Mouse (Mus musculus) midbrain, embryonic 16.5 days (tissue): ENCODE results near the gene Car5a. TPM values are rescaled to one million over a fixed set of nuclear protein-coding genes. Genes with fewer than 3 reads are reported as not detected.

Source experiments
- ATAC-seq: fragments of 200-750 bp; cut with Nextera tagmentation; 2 replicates; pipeline ENCODE4 v1.8.0; 2017; ENCODE audit warnings: moderate TSS enrichment
- H3K27ac ChIP-seq: fragments of 300-500 bp; sonication (generic); 2 replicates; pipeline ENCODE4 v1.5.1; 2014; ENCODE audit warnings: mild to moderate bottlenecking, low read length, mixed read lengths
- H3K27me3 ChIP-seq: fragments of 300-500 bp; sonication (generic); 2 replicates; pipeline ENCODE4 v1.6.1; 2014; ENCODE audit warnings: low read depth, low read length, mixed read lengths; ENCODE audit not compliant: control insufficient read depth, insufficient read depth
- H3K36me3 ChIP-seq: fragments of 300-500 bp; sonication (generic); 2 replicates; pipeline ENCODE4 v1.6.1; 2014; ENCODE audit warnings: mild to moderate bottlenecking, low read length, moderate library complexity, mixed read lengths; ENCODE audit not compliant: control insufficient read depth, insufficient read depth
- H3K4me1 ChIP-seq: fragments of 300-500 bp; sonication (generic); 2 replicates; pipeline ENCODE4 v1.6.1; 2014; ENCODE audit warnings: mild to moderate bottlenecking, low read length, mixed read lengths; ENCODE audit not compliant: control insufficient read depth, insufficient read depth
- H3K4me2 ChIP-seq: fragments of 300-500 bp; sonication (generic); 2 replicates; pipeline ENCODE4 v1.6.1; 2014; ENCODE audit warnings: mild to moderate bottlenecking, low read length, mixed read lengths
- H3K4me3 ChIP-seq: fragments of 300-500 bp; sonication (generic); 2 replicates; pipeline ENCODE4 v1.5.1; 2014; ENCODE audit warnings: low read depth, mild to moderate bottlenecking, low read length, moderate library complexity, mixed read lengths
- H3K9ac ChIP-seq: fragments of 300-500 bp; sonication (generic); 2 replicates; pipeline ENCODE4 v1.6.1; 2014; ENCODE audit warnings: low read depth, low read length, mixed read lengths
- H3K9me3 ChIP-seq: fragments of 300-500 bp; sonication (generic); replicated peaks from 2 replicates; pipeline ENCODE4 v1.6.1; 2014; ENCODE audit warnings: mild to moderate bottlenecking, low read length, mixed read lengths; ENCODE audit not compliant: control insufficient read depth, poor library complexity, severe bottlenecking
- WGBS: fragments of 180-500 bp; shearing (Covaris S2); extraction: QIAGEN DNeasy Blood & Tissue Kit; methylation state at CpG from one replicate; pipeline ENCODE4 v1.1.7; 2014; 5-methylcytosine and 5-hydroxymethylcytosine counted together
- polyA plus RNA-seq: library from polyadenylated mRNA; unstranded; fragments of >200 nt; fragmentation: Nextera tagmentation; extraction: Ambion mirVana; gene quantifications from 2 replicates; pipeline ENCODE4 v1.2.1, GENCODE M21; 2015

The Car5a gene
- polyA plus RNA-seq, 1 experiment from 2014 or later: 0.55 TPM

- no peak overlapping the region for H3K27ac ChIP-seq
- no peak overlapping the region for H3K9ac ChIP-seq
- H3K4me2 ChIP-seq: no peak overlapping the region
- no peak overlapping the region for H3K4me3 ChIP-seq
- 78% methylated on average over 7 of the region's 7 CpGs for WGBS
- no peaks in the 10 kb centered on the region for H3K27me3 ChIP-seq
- H3K36me3 ChIP-seq: no peaks in the 10 kb centered on the region
- H3K4me1 ChIP-seq: peaks cover 17% of the 10 kb centered on the region
- no peaks in the 10 kb centered on the region for H3K9me3 ChIP-seq
- ATAC-seq: no peak
Observed at GRCm38 (mm10) chr8:121946351-121946750, 1.6 kb upstream of the Car5a start.

GRCm38 (mm10) chr8:121943716-121944115 is 988 bp downstream of the Car5a start:
- Histone ChIP-seq H3K9me3 (no peaks in the 10 kb centered on the region), H3K27me3 (no peaks in the 10 kb centered on the region), H3K9ac (no peak overlapping the region), H3K36me3 (no peaks in the 10 kb centered on the region), H3K27ac (no peak overlapping the region), H3K4me1 (peaks cover 12% of the 10 kb centered on the region), H3K4me2 (no peak overlapping the region), H3K4me3 (no peak overlapping the region)
- WGBS: 85% methylated on average over 8 of the region's 8 CpGs
- no peak for ATAC-seq

- H3K27me3 ChIP-seq: no peaks in the 10 kb centered on the region
- H3K27ac ChIP-seq: no peak overlapping the region
- no peak overlapping the region for H3K4me2 ChIP-seq
- H3K36me3 ChIP-seq: no peaks in the 10 kb centered on the region
- H3K9me3 ChIP-seq: no peaks in the 10 kb centered on the region
- H3K4me3 ChIP-seq: no peak overlapping the region
- H3K9ac ChIP-seq: no peak overlapping the region
- no peak for ATAC-seq
- 45% methylated on average over 2 of the region's 2 CpGs for WGBS
- peaks cover 7% of the 10 kb centered on the region for H3K4me1 ChIP-seq
Observed at GRCm38 (mm10) chr8:121943057-121943540, 1.6 kb downstream of the Car5a start.

GRCm38 (mm10) chr8:121938732-121939131 is 6.0 kb downstream of the Car5a start:
- Histone ChIP-seq H3K4me2 (no peak overlapping the region), H3K9me3 (no peaks in the 10 kb centered on the region), H3K27ac (no peak overlapping the region), H3K36me3 (no peaks in the 10 kb centered on the region), H3K4me1 (peaks cover 10% of the 10 kb centered on the region), H3K9ac (no peak overlapping the region), H3K27me3 (no peaks in the 10 kb centered on the region), H3K4me3 (no peak overlapping the region)
- WGBS: 87% methylated on average over 7 of the region's 7 CpGs
- ATAC-seq: no peak

GRCm38 (mm10) chr8:121936391-121936790 is 8.3 kb downstream of the Car5a start:
- Histone ChIP-seq H3K36me3 (no peaks in the 10 kb centered on the region), H3K27ac (no peak overlapping the region), H3K27me3 (no peaks in the 10 kb centered on the region), H3K4me3 (no peak overlapping the region), H3K4me2 (no peak overlapping the region), H3K9me3 (no peaks in the 10 kb centered on the region), H3K4me1 (peaks cover 10% of the 10 kb centered on the region), H3K9ac (no peak overlapping the region)
- 85% methylated on average over 14 of the region's 14 CpGs for WGBS
- ATAC-seq: no peak

GRCm38 (mm10) chr8:121935341-121936294 is 9.1 kb downstream of the Car5a start:
- H3K4me2 ChIP-seq: peak overlapping the region; percentile 5; the same call in 1 of the 2 replicates
- peak; percentile 88 for ATAC-seq
- H3K9me3 ChIP-seq: no peaks in the 10 kb centered on the region
- 35% methylated on average over 12 of the region's 12 CpGs for WGBS
- H3K36me3 ChIP-seq: no peaks in the 10 kb centered on the region
- peak overlapping the region; percentile 25; the same call in 1 of the 2 replicates for H3K9ac ChIP-seq
- peak overlapping the region; percentile 72 for H3K27ac ChIP-seq
- no peak overlapping the region for H3K4me3 ChIP-seq
- H3K27me3 ChIP-seq: no peaks in the 10 kb centered on the region
- H3K4me1 ChIP-seq: peaks cover 10% of the 10 kb centered on the region

GRCm38 (mm10) chr8:121934923-121935322 is 9.8 kb downstream of the Car5a start:
- Histone ChIP-seq H3K4me2 (no peak overlapping the region), H3K9ac (no peak overlapping the region), H3K4me1 (peaks cover 10% of the 10 kb centered on the region), H3K27ac (peak overlapping the region; percentile 72), H3K4me3 (no peak overlapping the region), H3K36me3 (no peaks in the 10 kb centered on the region), H3K27me3 (no peaks in the 10 kb centered on the region), H3K9me3 (no peaks in the 10 kb centered on the region)
- peak; percentile 46 for ATAC-seq

- H3K9me3 ChIP-seq: no peaks in the 10 kb centered on the region
- H3K27me3 ChIP-seq: no peaks in the 10 kb centered on the region
- no peaks in the 10 kb centered on the region for H3K36me3 ChIP-seq
- peak overlapping the region; percentile 72 for H3K27ac ChIP-seq
- WGBS: 32% methylated on average over 4 of the region's 4 CpGs
- H3K9ac ChIP-seq: no peak overlapping the region
- H3K4me2 ChIP-seq: no peak overlapping the region
- peaks cover 10% of the 10 kb centered on the region for H3K4me1 ChIP-seq
- peak; percentile 33; the same call in 1 of the 2 replicates for ATAC-seq
- H3K4me3 ChIP-seq: no peak overlapping the region
Observed at GRCm38 (mm10) chr8:121934506-121934905, 10.2 kb downstream of the Car5a start.
